Mouse (Mus musculus): ENCODE measurements around the gene Tdg. TPM values are rescaled to one million over a fixed set of nuclear protein-coding genes. Genes with fewer than 3 reads are reported as not detected.

The Tdg gene
- polyA plus RNA-seq, 1 experiment from 2014 or later, result 22.3 TPM

DNA sequence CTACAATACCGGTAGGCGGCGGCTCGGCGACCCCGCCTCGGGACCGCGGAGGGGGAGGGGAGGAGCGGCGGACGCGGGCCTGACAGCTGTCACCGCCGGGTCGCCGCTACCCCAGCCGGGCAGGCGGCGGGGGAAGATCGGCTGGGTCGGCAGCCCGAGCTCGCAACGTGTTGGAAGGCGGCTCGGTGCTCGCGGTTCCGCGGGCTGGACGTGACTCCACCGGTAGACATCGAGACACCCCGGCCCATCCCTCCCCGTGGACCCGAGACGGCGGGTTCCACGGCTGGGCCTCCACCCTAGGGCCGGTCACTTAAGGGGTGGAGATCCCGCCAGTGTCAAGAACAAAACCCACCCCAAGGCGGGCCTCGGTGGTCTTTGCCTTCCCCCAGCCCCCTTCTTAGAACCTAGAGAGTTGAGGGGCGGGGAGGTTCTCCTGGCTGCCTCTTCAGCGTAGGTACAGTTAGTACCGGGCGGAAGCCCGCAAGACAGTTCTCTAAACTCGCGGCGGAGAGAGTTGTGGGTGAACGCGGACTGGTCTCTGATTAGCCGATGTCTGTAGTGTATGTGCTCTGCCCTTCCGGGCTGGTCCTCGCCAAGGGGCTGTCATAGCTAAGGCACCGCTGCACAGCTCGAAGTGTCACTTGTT, 69.8 kb downstream of the Tdg start:
- Histone ChIP-seq H3K9me3 (ENCODE audit: low read length) (no peaks in the 10 kb centered on the region), H3K9ac (replicated peaks) (peak overlapping the region; percentile 79), H3K27me3 (ENCODE audit: insufficient read depth, low read length) (no peaks in the 10 kb centered on the region), H3K4me3 (ENCODE audit: low read depth, low read length) (peak overlapping the region; percentile 99), H3K36me3 (replicated peaks; ENCODE audit: insufficient read depth, low read length) (peaks cover 15% of the 10 kb centered on the region; the same call in 1 of the 2 replicates), H3K27ac (ENCODE audit: low read depth) (peak overlapping the region; percentile 74), H3K4me1 (ENCODE audit: insufficient read depth) (peaks cover 31% of the 10 kb centered on the region), H3K4me2 (ENCODE audit: low read depth, low read length) (peak overlapping the region; percentile 99)
- peak; percentile 73 for ATAC-seq
- TF ChIP-seq EP300 (IDR thresholded peaks at IDR 0.05; ENCODE audit: low read depth) (no peak), CTCF (IDR thresholded peaks at IDR 0.05; ENCODE audit: low read depth) (no peak)
- DNase-seq, result peak; percentile 51
- under 1% methylated on average over 56 of the region's 59 CpGs for WGBS (ENCODE audit: insufficient replicate concordance)

Other genes starting within 250 kb of the Tdg start
- gene Gm1553, start 137.2 kb upstream of the Tdg start, polyA plus RNA-seq (2015; fragmentation: Nextera tagmentation; extraction: Ambion mirVana), result not detected in 2 replicates
- 31.4 and 39.7 TPM in 2 replicates for gene 1190007I07Rik, start 6.6 kb upstream of the Tdg start, polyA plus RNA-seq (2015; fragmentation: Nextera tagmentation; extraction: Ambion mirVana)
- gene Glt8d2, start 60.8 kb downstream of the Tdg start, polyA plus RNA-seq (2015; fragmentation: Nextera tagmentation; extraction: Ambion mirVana), result 0.12 and 0.25 TPM in 2 replicates
- gene Hcfc2, start 66.3 kb downstream of the Tdg start, polyA plus RNA-seq (2015; fragmentation: Nextera tagmentation; extraction: Ambion mirVana), result 9.3 and 11.9 TPM in 2 replicates
- 26.6 and 30.1 TPM in 2 replicates for gene Nfyb, start 134.3 kb downstream of the Tdg start, polyA plus RNA-seq (2015; fragmentation: Nextera tagmentation; extraction: Ambion mirVana)
- 26.7 and 28.1 TPM in 2 replicates for gene Txnrd1, start 204.1 kb downstream of the Tdg start, polyA plus RNA-seq (2015; fragmentation: Nextera tagmentation; extraction: Ambion mirVana)
- gene Eid3, start 236.8 kb downstream of the Tdg start, polyA plus RNA-seq (2015; fragmentation: Nextera tagmentation; extraction: Ambion mirVana), result 0.15 TPM in 1 of 2 replicates, not detected in the other